In the genomic region with DNA sequence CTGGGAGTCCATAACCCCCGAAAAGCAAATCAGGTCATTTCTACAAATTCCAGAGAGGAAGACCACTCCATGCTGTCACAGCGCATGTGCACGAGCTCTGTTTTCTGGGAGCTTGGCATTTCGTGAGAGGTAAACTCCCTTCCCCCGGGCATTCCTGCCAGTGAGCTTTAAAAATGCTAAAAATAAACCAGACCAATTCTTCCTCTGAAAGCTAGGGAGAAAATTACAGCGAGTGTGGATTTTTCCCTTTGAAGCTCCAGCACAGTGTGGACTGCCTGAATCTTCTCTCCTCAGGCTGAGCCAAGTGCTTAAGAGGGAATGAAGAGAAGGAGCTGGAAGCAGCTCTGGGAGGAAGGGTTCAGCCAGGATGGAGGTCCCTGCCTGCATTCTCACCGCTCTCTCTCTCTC, we compare ENCODE assay signal across 9 mouse cellular contexts.
DNase-seq lines count a peak whose midpoint lies in the region; ATAC-seq and TF ChIP-seq lines count a peak whose summit lies in the region.
"Had no signal": no experiment of that assay in that cellular context is flagged by ENCODE, and none has a peak within 500 bp of the region (broad histone marks: within the 10 kb centered on the region; RNA-seq: fewer than 3 reads in every experiment).

No protein-coding gene starts in this region.

- peaks cover 14% of the 10 kb centered on the region; the same call in 1 of the 2 replicates for H3K4me1 ChIP-seq in heart, postnatal 0 days (ENCODE audit: control insufficient read depth, insufficient read depth)

- 0 out of 2 replicates have a peak overlapping the region, but pooled peaks have one; percentile 11 for H3K27ac ChIP-seq in heart, postnatal 0 days (ENCODE audit: low read depth)

- no peak for TF ChIP-seq CTCF in heart, postnatal 0 days (IDR thresholded peaks at IDR 0.05; ENCODE audit: low read depth)

- 39% methylated on average over 7 of the region's 7 CpGs for WGBS in heart, postnatal 0 days

- H3K36me3 ChIP-seq in heart, postnatal 0 days (replicated peaks; ENCODE audit: control insufficient read depth, insufficient read depth, low read length), result peaks cover 22% of the 10 kb centered on the region

- peak overlapping the region; percentile 31; the same call in 1 of the 2 replicates for H3K4me2 ChIP-seq in heart, postnatal 0 days (ENCODE audit: low read depth, low read length)

- H3K27me3 ChIP-seq in heart, postnatal 0 days (ENCODE audit: control insufficient read depth, insufficient read depth, low read length), result no peaks in the 10 kb centered on the region
- H3K27me3 ChIP-seq: CH12.LX had no signal

- H3K9me3 ChIP-seq in heart, postnatal 0 days (replicated peaks; ENCODE audit: control insufficient read depth, low read length), result no peaks in the 10 kb centered on the region

- TF ChIP-seq EP300 in heart, postnatal 0 days (IDR thresholded peaks at IDR 0.05; ENCODE audit: low read depth), result no peak

- H3K9ac ChIP-seq in heart, postnatal 0 days (replicated peaks; ENCODE audit: low read depth, low read length), result no peak overlapping the region

- H3K4me3 ChIP-seq in heart, postnatal 0 days (ENCODE audit: low read depth, low read length), result no peak overlapping the region

- intact Hi-C loops in heart, postnatal 14 days (cut with DNase I), result no loop called here
- intact Hi-C loops in left cerebral cortex, postnatal 36 days (cut with DNase I), result no loop called here

- peak; percentile 84 for DNase-seq in heart, adult 11 months
- no peak for DNase-seq in heart, postnatal 14 days
- DNase-seq in brain, adult 2 months (ENCODE audit: low read depth, low spot score), result peak; percentile 90
- DNase-seq in heart, postnatal 0 days (ENCODE audit: low spot score), result no peak
- DNase-seq in left cerebral cortex, postnatal 36 days (ENCODE audit: low spot score in 2 of 2), result peak; percentile 52
- no peak for DNase-seq in adipocyte (ENCODE audit: low spot score)
- no peak for DNase-seq in spleen, postnatal 10 days (ENCODE audit: low spot score in 2 of 2)
- no peak for DNase-seq in spleen, postnatal 4 days (ENCODE audit: low spot score in 2 of 2)

- 0 out of 2 replicates have a peak, but pooled peaks have one; percentile 27 for ATAC-seq in heart, postnatal 0 days (ENCODE audit: insufficient read depth, low read depth)

Comparison
In these comparisons a context has a peak if more than half of its experiments do, and no peak if none do; other contexts are left out.
1. DNase-seq: peak in heart, adult 11 months (single experiment), brain, adult 2 months (single experiment) and left cerebral cortex, postnatal 36 days (2 of 2); none in heart, postnatal 14 days (0 of 2), heart, postnatal 0 days (single experiment), adipocyte (single experiment), spleen, postnatal 10 days (0 of 2) and spleen, postnatal 4 days (0 of 2).